Mouse (Mus musculus) embryo, embryonic 9.5 days (tissue): ENCODE measurements around the gene Rack1.
"Not testable (repeated sequence)": the region's sequence is repeated elsewhere in the genome, so short reads cannot be mapped to it uniquely, and the experiment has no call there.

Experiments
- DNase-seq: peaks from one replicate; pipeline ENCODE4 v3.0.0-alpha.2; 2017; ENCODE audit errors: extremely low spot score

The Rack1 gene

GRCm38 (mm10) chr11:48840805-48841204 is 40.7 kb downstream of the Rack1 start:
- DNase-seq: no peak

GRCm38 (mm10) chr11:48841213-48841612 is 41.1 kb downstream of the Rack1 start:
- DNase-seq: no peak

- no peak for DNase-seq
Observed at GRCm38 (mm10) chr11:48842378-48842792, 42.3 kb downstream of the Rack1 start.

GRCm38 (mm10) chr11:48843202-48843601 is 43.1 kb downstream of the Rack1 start:
- no peak for DNase-seq

GRCm38 (mm10) chr11:48844309-48844708 is 44.2 kb downstream of the Rack1 start:
- no peak for DNase-seq

GRCm38 (mm10) chr11:48845244-48845815 is 45.2 kb downstream of the Rack1 start:
- no peak for DNase-seq

GRCm38 (mm10) chr11:48846362-48846761 is 46.2 kb downstream of the Rack1 start:
- DNase-seq: not testable (repeated sequence)

GRCm38 (mm10) chr11:48846881-48847280 is 46.7 kb downstream of the Rack1 start:
- no peak for DNase-seq

GRCm38 (mm10) chr11:48850240-48850639 is 50.1 kb downstream of the Rack1 start:
- DNase-seq: no peak

- DNase-seq: no peak
Observed at GRCm38 (mm10) chr11:48851270-48851995, 51.3 kb downstream of the Rack1 start.

GRCm38 (mm10) chr11:48852190-48852589 is 52.1 kb downstream of the Rack1 start:
- DNase-seq: no peak

GRCm38 (mm10) chr11:48852624-48853473 is 52.7 kb downstream of the Rack1 start:
- no peak for DNase-seq

GRCm38 (mm10) chr11:48853474-48854180 is 53.5 kb downstream of the Rack1 start:
- peak; percentile 88 for DNase-seq
